Mouse (Mus musculus): ENCODE results near the gene Zc3h8.

The Zc3h8 gene

GRCm38 (mm10) chr2:128890661-128891335 is 53.1 kb downstream of the Zc3h8 start:
- no peak for DNase-seq (ENCODE audit: low spot score)

GRCm38 (mm10) chr2:128887866-128888550 is 55.9 kb downstream of the Zc3h8 start:
- DNase-seq (ENCODE audit: low spot score) = no peak

GRCm38 (mm10) chr2:128885225-128885811 is 58.6 kb downstream of the Zc3h8 start:
- DNase-seq (ENCODE audit: low spot score) = no peak

- DNase-seq (ENCODE audit: low spot score) = no peak
Observed at GRCm38 (mm10) chr2:128881236-128881635, 62.6 kb downstream of the Zc3h8 start.

Measured in urinary bladder, postnatal 10 days (tissue).